ENCODE assay signal across 9 mouse cellular contexts in the genomic region with DNA sequence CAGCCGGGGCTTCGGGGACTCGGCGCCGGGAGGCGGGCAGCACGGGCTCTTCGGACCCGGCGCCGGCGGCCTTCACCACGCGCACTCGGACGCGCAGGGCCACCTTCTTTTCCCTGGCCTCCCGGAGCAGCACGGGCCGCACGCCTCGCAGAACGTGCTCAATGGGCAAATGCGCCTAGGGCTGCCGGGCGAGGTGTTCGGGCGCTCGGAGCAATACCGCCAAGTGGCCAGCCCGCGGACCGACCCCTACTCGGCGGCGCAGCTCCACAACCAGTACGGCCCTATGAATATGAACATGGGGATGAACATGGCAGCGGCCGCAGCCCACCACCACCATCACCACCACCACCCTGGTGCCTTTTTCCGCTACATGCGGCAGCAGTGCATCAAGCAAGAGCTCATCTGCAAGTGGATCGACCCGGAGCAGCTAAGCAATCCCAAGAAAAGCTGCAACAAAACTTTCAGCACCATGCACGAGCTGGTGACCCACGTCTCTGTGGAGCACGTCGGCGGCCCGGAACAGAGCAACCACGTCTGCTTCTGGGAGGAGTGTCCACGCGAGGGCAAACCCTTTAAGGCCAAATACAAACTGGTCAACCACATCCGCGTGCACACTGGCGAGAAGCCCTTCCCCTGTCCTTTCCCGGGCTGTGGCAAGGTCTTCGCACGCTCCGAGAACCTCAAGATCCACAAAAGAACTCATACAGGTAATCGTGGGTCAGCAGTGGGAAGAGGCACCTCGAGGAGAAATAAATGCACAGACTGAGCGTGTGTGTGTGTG. TPM values are rescaled to one million over a fixed set of nuclear protein-coding genes. Genes with fewer than 3 reads are reported as not detected.
DNase-seq lines count a peak whose midpoint lies in the region; ATAC-seq and TF ChIP-seq lines count a peak whose summit lies in the region.
"Had no signal": no experiment of that assay in that cellular context is flagged by ENCODE, and none has a peak within 500 bp of the region (broad histone marks: within the 10 kb centered on the region; RNA-seq: fewer than 3 reads in every experiment).

No protein-coding gene starts in this region.

- TF ChIP-seq CTCF in spleen, adult 2 months (IDR thresholded peaks at IDR 0.05; ENCODE audit: extremely low read depth, insufficient read depth, insufficient read length, insufficient replicate concordance): no peak

- ATAC-seq in CD4-positive, CD25-positive, alpha-beta regulatory T cell, adult 4 months: no peak
- no peak for ATAC-seq in hindbrain, embryonic 15.5 days (ENCODE audit: low FRiP score, low read depth)
- ATAC-seq in midbrain, embryonic 14.5 days (ENCODE audit: low FRiP score, low TSS enrichment): no peak

- H3K4me2 ChIP-seq in hindbrain, embryonic 15.5 days: peak overlapping the region; percentile 55
- peak overlapping the region; percentile 56 for H3K4me2 ChIP-seq in midbrain, embryonic 14.5 days (ENCODE audit: low read length)

- no peak overlapping the region for H3K27ac ChIP-seq in spleen, adult 2 months (ENCODE audit: insufficient read depth, low read length)
- H3K27ac ChIP-seq in hindbrain, embryonic 15.5 days (replicated peaks): peak overlapping the region; percentile 97
- H3K27ac ChIP-seq in midbrain, embryonic 14.5 days (replicated peaks; ENCODE audit: low read depth, low read length): peak overlapping the region; percentile 94

- TF ChIP-seq POLR2A in spleen, adult 2 months (IDR thresholded peaks at IDR 0.05; ENCODE audit: low read depth, low read length): no peak

- peak overlapping the region; percentile 13; the same call in 1 of the 2 replicates for H3K4me3 ChIP-seq in spleen, adult 2 months (ENCODE audit: extremely low read depth, insufficient read depth, insufficient read length)
- peak overlapping the region; percentile 55 for H3K4me3 ChIP-seq in hindbrain, embryonic 15.5 days
- peak overlapping the region; percentile 52 for H3K4me3 ChIP-seq in midbrain, embryonic 14.5 days (replicated peaks; ENCODE audit: low read depth, low read length)
- H3K4me3 ChIP-seq: erythroblast, embryonic 14.5 days had no signal

- DNase-seq in CD4-positive, CD25-positive, alpha-beta regulatory T cell, adult 2 months (ENCODE audit: low read depth, low spot score): peak; percentile 27
- DNase-seq in spleen, adult 2 months (ENCODE audit: low read depth in 1 of 2, low spot score in 2 of 2): no peak
- DNase-seq in spleen, postnatal 14 days (ENCODE audit: low spot score in 2 of 2): no peak
- peak; percentile 60 for DNase-seq in midbrain, embryonic 14.5 days
- no peak for DNase-seq in gastrocnemius, postnatal 10 days
- no peak for DNase-seq in spleen, postnatal 10 days (ENCODE audit: low spot score in 2 of 2)

- no peaks in the 10 kb centered on the region for H3K9me3 ChIP-seq in hindbrain, embryonic 15.5 days
- no peaks in the 10 kb centered on the region for H3K9me3 ChIP-seq in midbrain, embryonic 14.5 days (ENCODE audit: control insufficient read depth, low read length)

- H3K9ac ChIP-seq in hindbrain, embryonic 15.5 days: peak overlapping the region; percentile 59
- H3K9ac ChIP-seq in midbrain, embryonic 14.5 days (replicated peaks; ENCODE audit: low read length): peak overlapping the region; percentile 77

- H3K27me3 ChIP-seq in spleen, adult 2 months (ENCODE audit: control insufficient read depth, insufficient read depth, low read length): peaks cover 61% of the 10 kb centered on the region
- peaks cover 30% of the 10 kb centered on the region for H3K27me3 ChIP-seq in hindbrain, embryonic 15.5 days
- H3K27me3 ChIP-seq in midbrain, embryonic 14.5 days (ENCODE audit: control insufficient read depth, insufficient read depth, low read length): peaks cover 46% of the 10 kb centered on the region

- no peaks in the 10 kb centered on the region for H3K36me3 ChIP-seq in spleen, adult 2 months (ENCODE audit: control insufficient read depth, insufficient read depth, low read length)
- no peaks in the 10 kb centered on the region for H3K36me3 ChIP-seq in hindbrain, embryonic 15.5 days
- no peaks in the 10 kb centered on the region for H3K36me3 ChIP-seq in midbrain, embryonic 14.5 days (ENCODE audit: control insufficient read depth, insufficient read depth, low read length)

- peaks cover 13% of the 10 kb centered on the region for H3K4me1 ChIP-seq in spleen, adult 2 months (ENCODE audit: control insufficient read depth, insufficient read depth, insufficient read length)
- peaks cover 15% of the 10 kb centered on the region for H3K4me1 ChIP-seq in hindbrain, embryonic 15.5 days (replicated peaks)
- H3K4me1 ChIP-seq in midbrain, embryonic 14.5 days (ENCODE audit: control insufficient read depth, insufficient read depth, low read length): no peaks in the 10 kb centered on the region

- 4% methylated on average over 62 of the region's 62 CpGs for WGBS in spleen, adult 2 months
- under 1% methylated on average over 61 of the region's 62 CpGs for WGBS in hindbrain, embryonic 15.5 days
- under 1% methylated on average over 62 of the region's 62 CpGs for WGBS in midbrain, embryonic 14.5 days

RNA-seq across cellular contexts. Expression of a gene that starts 1.0 kb away (rescaled TPM):
- polyA plus RNA-seq in CD4-positive, CD25-positive, alpha-beta regulatory T cell, adult 4 months (2017; shearing (Covaris generic)): not detected
- polyA plus RNA-seq in spleen, adult 2 months (2012; rRNA removed): not detected in 2 replicates
- polyA plus RNA-seq in hindbrain, embryonic 15.5 days (2015; fragmentation: Nextera tagmentation; extraction: Ambion mirVana): 11.6 and 12.9 TPM in 2 replicates
- polyA plus RNA-seq in midbrain, embryonic 14.5 days (2014; fragmentation: Nextera tagmentation; extraction: Ambion mirVana): 10.3 and 10.8 TPM in 2 replicates
- total RNA-seq in gastrocnemius, postnatal 10 days (2021): not detected
- polyA plus RNA-seq: erythroblast, embryonic 14.5 days had no signal

RNA-seq across cellular contexts. Expression of a gene that starts 10.8 kb away (rescaled TPM):
- not detected for polyA plus RNA-seq in CD4-positive, CD25-positive, alpha-beta regulatory T cell, adult 4 months (2017; shearing (Covaris generic))
- polyA plus RNA-seq in spleen, adult 2 months (2012; rRNA removed): not detected in 2 replicates
- 13.8 and 17.9 TPM in 2 replicates for polyA plus RNA-seq in hindbrain, embryonic 15.5 days (2015; fragmentation: Nextera tagmentation; extraction: Ambion mirVana)
- 9.9 and 14.9 TPM in 2 replicates for polyA plus RNA-seq in midbrain, embryonic 14.5 days (2014; fragmentation: Nextera tagmentation; extraction: Ambion mirVana)
- not detected for total RNA-seq in gastrocnemius, postnatal 10 days (2021)

RNA-seq across cellular contexts. Expression of a gene that starts 14.2 kb away (rescaled TPM):
- polyA plus RNA-seq in CD4-positive, CD25-positive, alpha-beta regulatory T cell, adult 4 months (2017; shearing (Covaris generic)): not detected
- polyA plus RNA-seq in spleen, adult 2 months (2012; rRNA removed): not detected in 2 replicates
- 0.50 and 0.64 TPM in 2 replicates for polyA plus RNA-seq in hindbrain, embryonic 15.5 days (2015; fragmentation: Nextera tagmentation; extraction: Ambion mirVana)
- 0.38 and 0.72 TPM in 2 replicates for polyA plus RNA-seq in midbrain, embryonic 14.5 days (2014; fragmentation: Nextera tagmentation; extraction: Ambion mirVana)
- total RNA-seq in gastrocnemius, postnatal 10 days (2021): not detected
- polyA plus RNA-seq: erythroblast, embryonic 14.5 days had no signal

RNA-seq across cellular contexts. Expression of a gene that starts 25.3 kb away (rescaled TPM):
- not detected for polyA plus RNA-seq in CD4-positive, CD25-positive, alpha-beta regulatory T cell, adult 4 months (2017; shearing (Covaris generic))
- polyA plus RNA-seq in spleen, adult 2 months (2012; rRNA removed): not detected in 2 replicates
- polyA plus RNA-seq in hindbrain, embryonic 15.5 days (2015; fragmentation: Nextera tagmentation; extraction: Ambion mirVana): 2.4 and 2.7 TPM in 2 replicates
- 0.70 and 0.75 TPM in 2 replicates for polyA plus RNA-seq in midbrain, embryonic 14.5 days (2014; fragmentation: Nextera tagmentation; extraction: Ambion mirVana)
- total RNA-seq in gastrocnemius, postnatal 10 days (2021): not detected
- polyA plus RNA-seq: erythroblast, embryonic 14.5 days had no signal

RNA-seq across cellular contexts. Expression of a gene that starts 57.9 kb away (rescaled TPM):
- 10 to 100 TPM; 18.7 to 20.9 TPM for polyA plus RNA-seq in CD4-positive, CD25-positive, alpha-beta regulatory T cell, adult 4 months (2017; shearing (Covaris generic))
- polyA plus RNA-seq in spleen, adult 2 months (2012; rRNA removed): 2.6 and 4.8 TPM in 2 replicates
- polyA plus RNA-seq in hindbrain, embryonic 15.5 days (2015; fragmentation: Nextera tagmentation; extraction: Ambion mirVana): 29.0 and 30.2 TPM in 2 replicates
- 19.1 and 29.9 TPM in 2 replicates for polyA plus RNA-seq in midbrain, embryonic 14.5 days (2014; fragmentation: Nextera tagmentation; extraction: Ambion mirVana)
- 10 to 100 TPM; 39.1 TPM for total RNA-seq in gastrocnemius, postnatal 10 days (2021)

Comparison
In these comparisons a context has a peak if more than half of its experiments do, and no peak if none do; other contexts are left out.
1. DNase-seq: peak in CD4-positive, CD25-positive, alpha-beta regulatory T cell, adult 2 months (single experiment) and midbrain, embryonic 14.5 days (single experiment); none in spleen, adult 2 months (0 of 2), spleen, postnatal 14 days (0 of 2), gastrocnemius, postnatal 10 days (single experiment) and spleen, postnatal 10 days (0 of 2).
2. RNA of a gene that starts 1.0 kb away (polyA plus RNA-seq): 11.6 to 12.9 TPM in hindbrain, embryonic 15.5 days and 10.3 to 10.8 TPM in midbrain, embryonic 14.5 days; not detected in CD4-positive, CD25-positive, alpha-beta regulatory T cell, adult 4 months and not detected in spleen, adult 2 months; every median in the first group is over 10 times any median in the second.
3. RNA of a gene that starts 10.8 kb away (polyA plus RNA-seq): 13.8 to 17.9 TPM in hindbrain, embryonic 15.5 days and 9.9 to 14.9 TPM in midbrain, embryonic 14.5 days; not detected in CD4-positive, CD25-positive, alpha-beta regulatory T cell, adult 4 months and not detected in spleen, adult 2 months; every median in the first group is over 10 times any median in the second.
4. Peak in every context shown above with its lines, with median percentiles within 50 percentile points of each other: H3K4me3 ChIP-seq.